Mouse (Mus musculus) brain, embryonic 14.5 days (tissue): ENCODE data around the gene Mcts1.

Experiments used
- CTCF ChIP-seq: fragments of 200-500 bp; IDR thresholded peaks from 2 replicates; pipeline ENCODE4 v1.5.1; 2012; ENCODE audit warnings: inconsistent platforms, mild to moderate bottlenecking, moderate library complexity, borderline replicate concordance; ENCODE audit not compliant: insufficient read depth, insufficient read length; ENCODE audit errors: extremely low read depth
- POLR2A ChIP-seq: fragments of 200-500 bp; IDR thresholded peaks from 2 replicates; pipeline ENCODE4 v1.6.1; 2012; ENCODE audit warnings: mild to moderate bottlenecking, inconsistent platforms, borderline replicate concordance; ENCODE audit not compliant: poor library complexity, insufficient read depth, insufficient read length, severe bottlenecking; ENCODE audit errors: extremely low read depth

- TF ChIP-seq CTCF, result no peak
- TF ChIP-seq POLR2A, result no peak
Measured at GRCm38 (mm10) chrX:38566521-38567205, 33.7 kb upstream of the Mcts1 start.
